Comparison of ENCODE assay signal across 29 mouse cellular contexts in the genomic region with DNA sequence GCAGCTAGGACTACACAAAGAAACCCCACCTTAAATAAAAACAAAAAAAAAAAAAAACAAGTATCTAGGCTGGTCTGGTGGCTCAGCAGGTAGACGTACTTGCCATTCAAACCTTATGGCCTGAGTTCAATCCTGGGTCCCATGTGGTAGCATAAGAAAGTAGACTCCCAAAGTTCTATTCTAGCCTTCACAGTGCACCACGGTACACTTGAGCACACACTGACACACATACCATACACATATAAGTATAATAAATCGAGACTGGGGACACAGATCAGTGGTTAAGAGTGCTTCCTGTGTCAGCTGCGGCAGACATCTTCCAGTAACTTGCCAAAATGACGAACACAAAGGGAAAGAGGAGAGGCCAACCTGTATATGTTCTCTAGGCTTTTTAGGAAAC. TPM values are rescaled to one million over a fixed set of nuclear protein-coding genes. Genes with fewer than 3 reads are reported as not detected.
A peak's percentile ranks its signal among the peaks of the same experiment; 100 is the strongest.
DNase-seq lines count a peak whose midpoint lies in the region; TF ChIP-seq lines count a peak whose summit lies in the region.
"Had no signal": no experiment of that assay in that cellular context is flagged by ENCODE, and none has a peak within 500 bp of the region (broad histone marks: within the 10 kb centered on the region; RNA-seq: fewer than 3 reads in every experiment).

No protein-coding gene starts in this region.

- TF ChIP-seq EP300 in CH12.LX (IDR thresholded peaks at IDR 0.05; ENCODE audit: low read length): no peak

- intact Hi-C loops in heart, postnatal 10 days (cut with DNase I): no loop called here

- peaks cover 11 to 50% of the 10 kb centered on the region in 2 experiments for H3K4me1 ChIP-seq in CH12.LX (ENCODE audit: control insufficient read depth in 1 of 2, insufficient read depth in 2 of 2)
- H3K4me1 ChIP-seq in forebrain, embryonic 10.5 days: no peaks in the 10 kb centered on the region

- no peak for TF ChIP-seq POLR2A in CH12.LX (IDR thresholded peaks at IDR 0.05; ENCODE audit: low read depth, low read length)

- H3K4me3 ChIP-seq in CH12.LX (replicated peaks in 1 of 3; ENCODE audit: low read depth in 2 of 3, low read length in 2 of 3, poor library complexity in 1 of 3): peak overlapping the region in 1 of 3 experiments; percentile 0
- no peak overlapping the region for H3K4me3 ChIP-seq in forebrain, embryonic 10.5 days

- no peaks in the 10 kb centered on the region for H3K36me3 ChIP-seq in CH12.LX (replicated peaks in 1 of 2; ENCODE audit: control insufficient read depth in 1 of 2, insufficient read depth in 1 of 2, low read length in 1 of 2)
- no peaks in the 10 kb centered on the region for H3K36me3 ChIP-seq in forebrain, embryonic 10.5 days (replicated peaks)
- H3K36me3 ChIP-seq: G1E had no signal

- no peaks in the 10 kb centered on the region for H3K27me3 ChIP-seq in CH12.LX (replicated peaks)
- H3K27me3 ChIP-seq in forebrain, embryonic 10.5 days (ENCODE audit: poor library complexity, severe bottlenecking): peaks cover 12% of the 10 kb centered on the region; the same call in 1 of the 2 replicates
- H3K27me3 ChIP-seq: Patski had no signal

- no peak for TF ChIP-seq CTCF in CH12.LX (conservative IDR thresholded peaks at IDR 0.05 in 1 of 2, IDR thresholded peaks at IDR 0.05 in 1 of 2; ENCODE audit: low read depth in 2 of 2, low read length in 2 of 2)

- H3K9me3 ChIP-seq in CH12.LX (replicated peaks; ENCODE audit: low read length): no peaks in the 10 kb centered on the region
- no peaks in the 10 kb centered on the region for H3K9me3 ChIP-seq in forebrain, embryonic 10.5 days
- H3K9me3 ChIP-seq: G1E had no signal

- peak overlapping the region; percentile 48 for H3K4me2 ChIP-seq in CH12.LX (ENCODE audit: insufficient read depth, low read depth, poor library complexity, severe bottlenecking)

- in situ Hi-C loops in CH12.LX (cut with MboI; ENCODE audit: low pct_ligation_motif_present, low pct_unique_long_range_greater_than_20kb, low sequenced_read_pairs): no loop called here

- H3K9ac ChIP-seq in CH12.LX (ENCODE audit: insufficient read depth, low read depth): peak overlapping the region; percentile 53

- H3K27ac ChIP-seq in CH12.LX (ENCODE audit: insufficient read depth, low read depth): peak overlapping the region; percentile 38
- H3K27ac ChIP-seq in forebrain, embryonic 10.5 days: no peak overlapping the region

- TF ChIP-seq RAD21 in CH12.LX (IDR thresholded peaks at IDR 0.05; ENCODE audit: low read depth, low read length): no peak

- H3K79me2 ChIP-seq in CH12.LX (replicated peaks; ENCODE audit: control insufficient read depth, extremely low read depth, insufficient read depth, poor library complexity, severe bottlenecking): no peaks in the 10 kb centered on the region

- dilution Hi-C loops in CH12.LX (cut with MboI; ENCODE audit: extremely low pct_ligation_motif_present, extremely low pct_unique_long_range_greater_than_20kb, low sequenced_read_pairs): no loop called here

- DNase-seq in heart, adult 11 months: peak; percentile 62
- DNase-seq in heart, postnatal 10 days: no peak
- peak; percentile 7 for DNase-seq in thymus, postnatal 0 days (ENCODE audit: low spot score)
- no peak for DNase-seq in thymus, postnatal 36 days
- DNase-seq in A20 (ENCODE audit: low read depth, low spot score): peak; percentile 77
- DNase-seq in CH12.LX (ENCODE audit: extremely low read depth): no peak
- no peak for DNase-seq in B cell, adult 2 months
- no peak for DNase-seq in forebrain, embryonic 10.5 days (ENCODE audit: extremely low spot score, low spot score)
- DNase-seq: adrenal gland, adult 2 months; adrenal gland, adult 8-10 months; adrenal gland, postnatal 10 days; adrenal gland, postnatal 14 days; adrenal gland, postnatal 25 days; adrenal gland, postnatal 36 days; cerebellum, adult 11 months; cerebellum, adult 11-12 months; cerebellum, adult 18-20 months; cerebellum, adult 2 months; cerebellum, adult 8-10 months had no signal

- 90% methylated on average over 5 of the region's 5 CpGs for WGBS in forebrain, embryonic 10.5 days

TF ChIP-seq in CH12.LX, 34 proteins besides CTCF, POLR2A, EP300 and RAD21:
- TF ChIP-seq PAX5 (IDR thresholded peaks at IDR 0.05; ENCODE audit: low read length) (no peak), ZNF384 (IDR thresholded peaks at IDR 0.05; ENCODE audit: low read depth, low read length) (0 out of 2 replicates have a peak, but pooled peaks have one; percentile 14), ETS1 (conservative IDR thresholded peaks at IDR 0.05; ENCODE audit: low read depth, low read length) (0 out of 2 replicates have a peak, but pooled peaks have one; percentile 12)

RNA-seq across cellular contexts. Expression of a gene that starts 6.7 kb away (rescaled TPM):
- not detected for total RNA-seq in heart, postnatal 10 days (2021)
- not detected in 2 replicates for polyA plus RNA-seq in thymus, postnatal 0 days (2015; fragmentation: Nextera tagmentation; extraction: Ambion mirVana)
- total RNA-seq in CH12.LX (2012; rRNA removed): 0.80 and 1.6 TPM in 2 replicates
- total RNA-seq in CH12.LX (2014; rRNA removed): 1.7 and 2.6 TPM in 2 replicates
- polyA plus RNA-seq in CH12.LX (2012; ENCODE audit: insufficient read length, low read depth): 1.4 and 1.9 TPM in 2 replicates
- polyA plus RNA-seq in forebrain, embryonic 10.5 days (2016; fragmentation: Nextera tagmentation; extraction: Ambion mirVana): not detected in 2 replicates
- total RNA-seq: adrenal gland, adult 18-20 months; adrenal gland, adult 2 months; adrenal gland, adult 8-10 months; adrenal gland, postnatal 10 days; adrenal gland, postnatal 14 days; adrenal gland, postnatal 25 days; adrenal gland, postnatal 36 days; adrenal gland, postnatal 4 days; ES-E14; G1E; MEL had no signal
- polyA plus RNA-seq: activated CD4-positive, CD25-positive, alpha-beta regulatory T cell, adult 4 months; adrenal gland, adult 2 months; brain, embryonic 14.5 days; C2C12; CD4-positive, CD25-positive, alpha-beta regulatory T cell, adult 4 months; cerebellum, adult 2 months; G1E; Patski had no signal

RNA-seq across cellular contexts. Expression of a gene that starts 12.7 kb away (rescaled TPM):
- total RNA-seq in heart, postnatal 10 days (2021): 100 to 1,000 TPM in 1 of 2 experiments, 10 to 100 TPM in 1; 83.2 to 115 TPM
- polyA plus RNA-seq in thymus, postnatal 0 days (2015; fragmentation: Nextera tagmentation; extraction: Ambion mirVana): 8.2 and 8.3 TPM in 2 replicates
- total RNA-seq in CH12.LX (2012; rRNA removed): 26.2 and 32.6 TPM in 2 replicates
- total RNA-seq in CH12.LX (2014; rRNA removed): 46.7 and 47.9 TPM in 2 replicates
- 29.8 and 30.1 TPM in 2 replicates for polyA plus RNA-seq in CH12.LX (2012; ENCODE audit: insufficient read length, low read depth)
- polyA plus RNA-seq in forebrain, embryonic 10.5 days (2016; fragmentation: Nextera tagmentation; extraction: Ambion mirVana): 44.5 and 47.6 TPM in 2 replicates
- polyA plus RNA-seq: G1E had no signal

Comparison
In these comparisons a context has a peak if more than half of its experiments do, and no peak if none do; other contexts are left out.
1. DNase-seq: peak in heart, adult 11 months (single experiment), thymus, postnatal 0 days (single experiment) and A20 (single experiment); none in heart, postnatal 10 days (0 of 2), thymus, postnatal 36 days (0 of 2), CH12.LX (single experiment), B cell, adult 2 months (0 of 2) and forebrain, embryonic 10.5 days (single experiment).